Mouse (Mus musculus) skeletal muscle tissue, adult 2 months (tissue): ENCODE measurements at regions not wholly inside any gene's neighbourhood (a gene's known extent, or its start where the extent isn't known, plus 50 kb on each side); places are given as distances from the start of the nearest gene placed in this dataset.
A peak's percentile ranks its signal among the peaks of the same experiment; 100 is the strongest.
"Not testable (repeated sequence)": the region's sequence is repeated elsewhere in the genome, so short reads cannot be mapped to it uniquely, and the experiment has no call there.

Experiments used
- DNase-seq: peaks from one replicate; pipeline ENCODE4 v3.0.0-alpha.2; 2012; ENCODE audit warnings: low read depth, low spot score

- DNase-seq, result no peak
Observed at GRCm38 (mm10) chr14:88092967-88093366, 378.2 kb downstream of the Pcdh20 start.

GRCm38 (mm10) chr14:88084854-88085253 is 386.3 kb downstream of the Pcdh20 start:
- DNase-seq, result no peak

GRCm38 (mm10) chr14:88072880-88073468 is 398.2 kb downstream of the Pcdh20 start:
- no peak for DNase-seq

- DNase-seq, result not testable (repeated sequence)
Observed at GRCm38 (mm10) chr14:88047586-88047985, 423.6 kb downstream of the Pcdh20 start.

- peak; percentile 39 for DNase-seq
Observed at GRCm38 (mm10) chr14:88013882-88014281, 457.3 kb downstream of the Pcdh20 start.

GRCm38 (mm10) chr14:88013186-88013585 is 458.0 kb downstream of the Pcdh20 start:
- peak; percentile 55 for DNase-seq

GRCm38 (mm10) chr14:87996561-87996960 is 474.6 kb downstream of the Pcdh20 start:
- DNase-seq, result no peak
